Mouse (Mus musculus) central nervous system, embryonic 14 days (tissue): ENCODE results near the gene Gm4181. TPM values are rescaled to one million over a fixed set of nuclear protein-coding genes. Genes with fewer than 3 reads are reported as not detected.

Experiments
- polyA plus RNA-seq: library from polyadenylated mRNA; depleted of rRNA; stranded (reverse); fragments of >200 nt; gene quantifications from 2 replicates; pipeline ENCODE4 v1.2.3, GENCODE M21; 2012; rRNA removed

Gene Gm4181
- polyA plus RNA-seq = not detected in 2 replicates

DNA sequence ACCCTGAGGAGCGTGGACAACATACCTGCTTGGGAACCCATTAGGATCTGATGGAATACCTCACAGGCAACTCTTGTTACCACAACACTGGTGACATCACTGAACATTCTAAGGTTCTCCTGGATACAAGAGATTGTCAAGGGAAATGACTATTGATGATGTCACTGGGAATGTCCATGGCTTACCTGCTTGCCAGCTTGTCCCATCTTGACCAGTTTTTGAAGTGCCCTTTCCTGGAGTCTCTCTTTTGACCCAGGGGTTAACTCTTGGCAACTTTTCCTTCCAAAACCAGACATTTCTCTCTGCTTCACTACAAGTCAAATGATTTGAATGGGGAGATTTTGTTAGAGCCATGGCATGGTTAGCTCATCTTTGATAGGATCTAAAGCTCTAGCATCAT lies at the start of gene Gm4181:
Gm4181 (minus strand) TSS at position 101 of the 400 bp plus-strand sequence.

DNA sequence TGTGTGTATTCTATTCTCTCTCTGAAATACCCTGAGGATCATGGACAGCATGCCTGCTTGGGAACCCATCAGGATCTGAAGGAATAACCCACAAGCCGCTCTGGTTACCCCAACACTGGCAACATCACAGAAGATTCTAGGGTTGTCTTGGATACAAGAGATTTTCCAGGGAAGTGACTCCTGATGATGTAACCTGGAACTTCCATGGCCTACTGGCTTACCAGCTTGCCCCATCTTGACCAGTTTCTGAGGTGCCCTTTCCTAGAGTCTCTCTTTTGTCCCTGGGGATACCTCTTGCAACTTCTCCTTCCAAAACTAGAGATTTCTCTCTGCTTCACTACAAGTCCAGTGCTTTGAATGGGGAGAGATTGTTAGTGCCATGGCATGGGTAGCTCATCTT lies 24.3 kb downstream of the Gm4181 start, which contains the start of gene Gm17078:
Gm17078 (minus strand) TSS at position 101 of the 400 bp plus-strand sequence.

DNA sequence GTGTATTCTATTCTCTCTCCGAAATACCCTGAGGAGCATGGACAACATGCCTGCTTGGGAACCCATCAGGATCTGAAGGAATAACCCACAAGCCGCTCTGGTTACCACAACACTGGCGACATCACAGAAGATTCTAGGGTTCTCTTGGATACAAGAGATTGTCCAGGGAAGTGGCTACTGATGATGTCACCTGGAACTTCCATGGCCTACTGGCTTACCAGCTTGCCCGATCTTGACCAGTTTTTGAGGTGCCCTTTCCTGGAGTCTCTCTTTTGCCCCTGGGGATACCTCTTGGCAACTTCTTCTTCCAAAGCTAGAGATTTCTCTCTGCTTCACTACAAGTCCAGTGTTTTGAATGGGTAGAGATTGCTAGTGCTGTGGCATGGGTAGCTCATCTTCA lies 43.4 kb downstream of the Gm4181 start, which contains the start of gene Gm17174:
Gm17174 (minus strand) TSS at position 101 of the 400 bp plus-strand sequence.

Other genes starting within 250 kb of the Gm4181 start
- not detected in 2 replicates for gene Vmn2r88, start 224.8 kb downstream of the Gm4181 start, polyA plus RNA-seq
- gene Vmn2r89, start 183.8 kb downstream of the Gm4181 start, polyA plus RNA-seq = not detected in 2 replicates
- gene Gm5622, start 82.9 kb downstream of the Gm4181 start, polyA plus RNA-seq = not detected in 2 replicates
- gene Gm17175, start 61.6 kb downstream of the Gm4181 start, polyA plus RNA-seq = not detected in 2 replicates
- gene Gm17174, start 43.5 kb downstream of the Gm4181 start, polyA plus RNA-seq = not detected in 2 replicates
- gene Gm17078, start 24.4 kb downstream of the Gm4181 start, polyA plus RNA-seq = not detected in 2 replicates
- not detected in 2 replicates for gene Gm17079, start 59.8 kb upstream of the Gm4181 start, polyA plus RNA-seq
- not detected in 2 replicates for gene Gm5800, start 81.5 kb upstream of the Gm4181 start, polyA plus RNA-seq
- not detected in 2 replicates for gene Ang4, start 137.9 kb upstream of the Gm4181 start, polyA plus RNA-seq
- not detected in 2 replicates for gene AY358078, start 164.4 kb upstream of the Gm4181 start, polyA plus RNA-seq
- gene Ear6, start 218.0 kb upstream of the Gm4181 start, polyA plus RNA-seq = 0.16 and 0.19 TPM in 2 replicates
- gene Mettl17, start 249.2 kb upstream of the Gm4181 start, polyA plus RNA-seq = 70.5 and 72.2 TPM in 2 replicates